Mouse (Mus musculus) layer of hippocampus, adult 9-10 months (tissue): ENCODE measurements around the gene Osbpl7.
A peak's percentile ranks its signal among the peaks of the same experiment; 100 is the strongest.

Experiments used
- DNase-seq: peaks from one replicate; pipeline ENCODE4 v3.0.0; 2022; ENCODE audit warnings: low spot score

The Osbpl7 gene

GRCm38 (mm10) chr11:97050216-97050943, at the start of gene Osbpl7:
TSS of gene Osbpl7 (plus strand) at chr11:97050628.
- peak; percentile 40 for DNase-seq

DNA sequence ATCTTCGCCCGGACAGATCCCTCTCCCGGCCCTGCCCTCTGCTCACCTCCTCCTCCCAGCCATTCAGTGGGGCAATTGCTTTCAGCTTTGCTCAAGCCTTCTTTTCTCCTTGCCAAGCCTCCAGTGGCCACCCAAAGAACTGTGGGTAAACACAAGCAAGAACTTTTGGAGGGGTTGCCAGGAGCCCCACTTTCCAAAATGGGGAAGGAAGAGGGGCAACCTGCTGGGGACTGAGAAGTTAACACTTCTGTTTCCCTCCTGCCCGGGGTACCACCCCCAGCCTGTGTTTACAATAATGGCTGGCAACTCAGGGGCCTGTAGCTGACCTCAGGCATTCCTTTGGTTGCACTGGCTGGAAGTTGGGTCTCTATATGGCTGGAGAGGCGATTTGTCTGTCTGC, 47.3 kb upstream of the Osbpl7 start:
- no peak for DNase-seq

GRCm38 (mm10) chr11:97007093-97007794, 43.2 kb upstream of the Osbpl7 start:
- DNase-seq = no peak

DNA sequence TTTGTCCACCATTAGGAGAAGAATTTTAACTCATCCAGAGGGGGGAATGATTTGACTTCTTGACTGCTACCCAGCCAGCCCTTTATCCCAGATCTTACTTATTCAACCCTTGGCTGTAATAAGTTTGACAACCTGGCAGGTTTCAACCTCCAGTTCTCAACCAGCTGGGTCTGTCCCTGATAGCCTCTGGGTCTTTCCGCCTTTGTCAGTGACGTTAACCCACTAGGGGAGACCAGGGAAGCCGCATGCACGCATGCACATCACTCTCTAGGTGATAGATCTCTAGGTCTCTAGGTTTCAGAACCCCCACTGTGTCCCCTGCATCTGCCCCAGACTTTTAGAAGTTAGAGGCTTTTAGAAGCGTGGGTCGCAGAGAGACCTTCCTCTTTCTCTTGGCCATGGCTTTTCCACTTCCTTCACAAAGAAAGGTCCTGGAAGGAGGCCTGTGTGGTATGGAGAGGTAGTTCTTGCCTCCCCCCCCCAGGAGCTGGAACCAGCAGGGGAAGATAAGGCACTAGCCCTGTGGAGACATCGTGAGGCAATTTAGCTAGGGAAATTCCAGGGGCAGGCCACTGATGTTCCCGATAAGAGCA, 41.1 kb upstream of the Osbpl7 start:
- no peak for DNase-seq

DNA sequence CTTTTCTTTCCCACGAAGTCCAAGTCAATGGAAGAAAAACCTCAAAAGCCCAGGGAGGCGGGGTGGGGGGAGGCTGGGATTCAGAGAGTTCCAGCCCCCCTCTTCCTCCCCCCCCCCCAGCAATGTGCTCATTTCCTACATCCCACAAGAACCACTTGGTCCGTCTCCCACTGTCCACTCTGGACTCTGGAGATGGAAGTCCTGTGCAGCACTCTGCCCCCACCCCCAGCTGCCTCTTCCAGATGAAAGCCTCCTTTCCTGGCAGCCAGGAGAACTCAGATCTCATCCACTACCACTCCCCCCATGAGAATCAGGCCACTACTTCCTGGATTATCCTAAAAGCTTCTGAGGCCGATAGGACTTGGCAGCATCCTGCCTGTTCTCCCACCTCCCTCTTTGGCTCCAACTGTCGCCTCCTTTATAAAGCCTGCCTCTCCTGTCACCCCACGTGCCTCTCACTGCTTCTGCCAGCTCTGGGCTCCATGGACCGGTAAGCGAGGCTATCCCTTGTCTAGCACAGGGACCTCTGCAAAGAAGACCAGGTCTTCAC, 37.2 kb upstream of the Osbpl7 start, which contains the start of gene Sp6:
Gene Sp6 (plus strand): TSS at position 274 of the 550 bp plus-strand sequence.
- DNase-seq = no peak

GRCm38 (mm10) chr11:97017696-97018582, 32.5 kb upstream of the Osbpl7 start:
- no peak for DNase-seq

GRCm38 (mm10) chr11:97018583-97019344, 31.7 kb upstream of the Osbpl7 start:
- no peak for DNase-seq

DNA sequence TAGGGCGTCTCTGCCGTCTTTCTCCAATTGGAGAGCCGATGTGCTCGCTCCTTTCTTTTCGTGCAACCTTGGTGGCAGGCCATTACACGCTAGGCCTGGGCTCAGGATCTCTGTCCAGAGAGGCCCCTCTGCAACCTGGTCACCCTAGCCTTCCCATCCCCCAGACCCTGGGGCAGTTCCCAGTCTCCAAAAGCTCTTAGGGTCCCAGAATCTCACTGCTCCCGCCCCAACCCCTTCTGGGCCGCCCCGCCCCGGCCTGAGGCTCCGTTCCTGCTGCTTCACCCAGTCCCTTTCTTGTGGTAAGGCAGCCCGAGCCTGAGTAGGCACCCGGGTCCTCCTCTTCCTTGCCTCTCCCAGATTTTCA, 31.1 kb upstream of the Osbpl7 start:
- DNase-seq = no peak

- DNase-seq = no peak
Observed at GRCm38 (mm10) chr11:97021121-97021765, 29.2 kb upstream of the Osbpl7 start.

DNA sequence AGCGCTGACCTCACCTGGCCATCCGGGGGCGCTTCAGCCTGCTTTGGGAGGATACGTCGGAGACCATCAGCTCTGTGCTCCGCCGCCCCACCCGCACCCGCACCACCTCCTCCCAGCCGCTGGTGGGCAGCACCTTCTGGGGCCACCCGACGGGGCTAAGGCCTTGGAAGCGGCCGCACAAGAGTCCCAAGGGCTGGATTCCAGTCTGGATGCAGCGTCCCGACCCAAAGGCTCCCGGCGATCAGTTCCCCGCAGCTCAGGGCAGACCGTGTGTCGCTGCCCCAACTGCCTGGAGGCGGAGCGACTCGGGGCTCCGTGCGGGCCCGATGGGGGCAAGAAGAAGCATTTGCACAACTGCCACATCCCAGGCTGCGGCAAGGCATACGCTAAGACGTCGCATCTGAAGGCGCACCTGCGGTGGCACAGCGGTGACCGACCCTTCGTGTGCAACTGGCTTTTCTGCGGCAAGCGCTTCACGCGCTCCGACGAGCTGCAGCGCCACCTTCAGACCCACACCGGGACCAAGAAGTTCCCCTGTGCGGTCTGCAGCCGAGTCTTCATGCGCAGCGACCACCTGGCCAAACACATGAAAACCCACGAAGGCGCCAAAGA, 28.4 kb upstream of the Osbpl7 start:
- no peak for DNase-seq

- DNase-seq = no peak
Observed at GRCm38 (mm10) chr11:97024977-97025376, 25.5 kb upstream of the Osbpl7 start.

DNA sequence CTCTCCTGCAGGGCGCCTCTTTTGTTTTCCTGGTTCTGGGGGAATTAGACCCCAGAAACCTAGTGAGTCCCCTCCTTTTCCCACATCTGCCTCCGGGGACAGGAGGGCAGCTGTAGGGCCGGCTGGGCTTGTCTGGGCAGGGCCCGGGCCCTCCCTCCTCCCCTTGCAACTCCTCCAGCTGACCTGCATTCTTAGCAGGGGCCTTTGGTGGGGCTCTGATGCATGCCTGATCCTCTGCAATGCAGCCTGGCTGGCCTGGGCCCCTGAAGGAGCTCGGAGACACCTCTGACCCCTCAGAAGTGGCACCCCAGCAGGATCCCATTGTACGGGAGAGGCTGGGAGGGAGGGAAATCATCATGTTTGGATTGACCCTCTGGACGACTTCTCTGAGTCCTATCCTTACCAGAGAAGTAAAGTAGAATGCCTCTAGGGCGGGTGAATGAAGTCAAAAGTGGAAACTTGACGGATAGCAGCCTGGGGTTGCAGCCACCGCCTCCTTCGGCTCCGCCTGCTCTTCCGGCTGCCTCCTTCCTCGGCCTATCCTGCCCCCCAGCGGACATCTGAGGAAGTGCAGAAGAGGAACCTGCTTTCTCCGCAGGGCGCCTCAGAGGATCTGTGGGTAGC, 24.6 kb upstream of the Osbpl7 start:
- peak; percentile 46 for DNase-seq

GRCm38 (mm10) chr11:97029686-97030417, 20.6 kb upstream of the Osbpl7 start, which contains the start of gene Scrn2:
TSS of gene Scrn2 (plus strand) at chr11:97029938.
- peak; percentile 72 for DNase-seq

DNA sequence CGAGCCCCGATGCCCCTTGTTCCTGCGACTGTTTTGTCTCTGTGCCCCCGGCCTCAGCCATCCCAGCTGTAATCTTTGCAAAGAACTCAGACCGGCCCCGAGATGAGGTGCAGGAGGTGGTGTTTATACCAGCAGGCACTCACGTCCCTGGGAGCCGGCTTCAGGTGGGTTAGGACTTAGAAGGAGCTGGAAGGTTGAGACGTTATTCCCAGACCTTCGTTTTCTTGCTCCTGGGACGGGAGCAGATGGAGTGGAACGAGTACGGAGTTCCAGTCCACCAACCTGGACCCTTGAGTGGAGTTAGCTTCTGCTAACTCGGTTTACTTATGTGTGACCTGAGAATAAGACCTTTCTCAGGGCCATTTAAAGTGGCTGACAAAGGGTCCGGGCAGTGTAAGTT, 20.0 kb upstream of the Osbpl7 start:
- DNase-seq = no peak

- DNase-seq = no peak
Observed at GRCm38 (mm10) chr11:97031977-97032376, 18.5 kb upstream of the Osbpl7 start.

GRCm38 (mm10) chr11:97032499-97032898, 17.9 kb upstream of the Osbpl7 start:
- DNase-seq = no peak

DNA sequence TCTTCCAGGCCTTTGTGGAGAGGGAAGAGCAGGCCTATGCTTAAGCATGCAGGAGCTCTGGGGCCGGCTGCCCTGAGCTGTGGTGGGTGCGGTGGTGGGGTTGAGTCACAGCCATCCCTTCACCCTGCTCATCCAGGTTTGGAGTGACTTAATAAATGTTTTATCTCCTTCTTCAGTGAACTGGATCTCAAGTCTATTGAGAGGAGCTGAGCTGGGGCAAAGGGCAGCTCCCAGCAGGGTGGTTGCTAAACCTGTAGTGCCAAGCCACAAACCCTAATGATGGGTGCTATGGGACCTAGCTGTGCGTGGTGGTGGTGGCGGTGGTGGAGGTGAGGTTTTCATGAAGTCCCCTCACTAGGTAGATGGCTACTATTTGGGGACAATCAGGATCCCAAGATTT, 16.6 kb upstream of the Osbpl7 start:
- no peak for DNase-seq

DNA sequence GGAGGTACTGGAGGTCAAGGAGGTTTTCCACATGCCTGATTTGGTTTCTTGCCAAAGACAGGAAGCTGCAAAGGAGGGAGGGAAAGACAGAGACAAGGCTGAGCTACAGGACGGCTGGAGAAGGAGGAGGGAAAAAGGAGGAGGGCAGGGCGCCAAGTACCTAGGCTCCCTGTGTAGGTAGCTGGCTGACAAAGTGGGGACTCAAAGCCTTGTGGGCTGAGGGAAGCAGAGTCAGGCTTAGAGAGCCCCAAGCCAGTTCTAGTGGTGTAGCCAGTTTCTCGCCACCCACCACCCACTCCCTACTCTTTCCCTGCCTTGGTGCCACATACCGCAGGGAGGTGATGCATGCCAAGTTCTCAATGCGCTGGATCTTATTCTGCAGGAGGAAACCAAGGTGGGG, 14.3 kb upstream of the Osbpl7 start:
- no peak for DNase-seq

- no peak for DNase-seq
Observed at GRCm38 (mm10) chr11:97038881-97039280, 11.5 kb upstream of the Osbpl7 start.
